Mouse (Mus musculus) myocyte (in vitro differentiated cells): ENCODE results near the gene Rpa1. TPM values are rescaled to one million over a fixed set of nuclear protein-coding genes. Genes with fewer than 3 reads are reported as not detected.
"Not testable (repeated sequence)": the region's sequence is repeated elsewhere in the genome, so short reads cannot be mapped to it uniquely, and the experiment has no call there.

ENCODE experiments used
- H3K27me3 ChIP-seq: one replicate; pipeline ENCODE4 v1.6.1; 2011; ENCODE audit not compliant: control insufficient read depth, insufficient read depth, insufficient read length
- H3K36me3 ChIP-seq: one replicate; pipeline ENCODE4 v1.6.1; 2011; ENCODE audit not compliant: control insufficient read depth, insufficient read depth
- H3K4me2 ChIP-seq: one replicate; pipeline ENCODE4 v1.6.1; 2011; ENCODE audit warnings: low read depth, control low read depth
- H3K4me3 ChIP-seq: one replicate; pipeline ENCODE4 v1.5.1; 2011; ENCODE audit warnings: mild to moderate bottlenecking, control low read depth, moderate library complexity
- H3K79me2 ChIP-seq: one replicate; pipeline ENCODE4 v1.6.1; 2011; ENCODE audit not compliant: control insufficient read depth, insufficient read depth
- H3ac ChIP-seq: one replicate; pipeline ENCODE4 v1.6.1; 2011; ENCODE audit not compliant: control insufficient read depth, insufficient read length
- CEBPB ChIP-seq: IDR thresholded peaks from 2 replicates; pipeline ENCODE4 v1.6.1; 2011; ENCODE audit warnings: mild to moderate bottlenecking, moderate library complexity; ENCODE audit not compliant: poor library complexity, insufficient read depth, severe bottlenecking
- E2F4 ChIP-seq: IDR thresholded peaks from one replicate; pipeline ENCODE4 v1.6.1; 2011; ENCODE audit warnings: mild to moderate bottlenecking, control low read depth, moderate library complexity; ENCODE audit not compliant: insufficient read depth
- MAX ChIP-seq: IDR thresholded peaks from one replicate; pipeline ENCODE4 v1.6.1; 2011; ENCODE audit warnings: low read depth, mild to moderate bottlenecking, control low read depth
- MYOD1 ChIP-seq, 3 experiments: IDR thresholded peaks; one replicate each; pipeline ENCODE4 v1.6.1; 2011; ENCODE audit warnings: control low read depth in 2 of 3, low read depth in 2 of 3, mild to moderate bottlenecking in 2 of 3, moderate library complexity in 1 of 3; ENCODE audit not compliant: insufficient read length in 2 of 3, control insufficient read depth in 1 of 3
- MYOG ChIP-seq, 3 experiments: IDR thresholded peaks; one replicate each; pipeline ENCODE4 v1.6.1; 2011; ENCODE audit warnings: control low read depth in 2 of 3, low read depth in 2 of 3, mild to moderate bottlenecking in 2 of 3; ENCODE audit not compliant: insufficient read length in 2 of 3, control insufficient read depth in 1 of 3, insufficient read depth in 1 of 3
- POLR2A ChIP-seq: IDR thresholded peaks from one replicate; pipeline ENCODE4 v1.6.1; 2011; ENCODE audit warnings: low read depth, mild to moderate bottlenecking, control low read depth, moderate library complexity; ENCODE audit not compliant: insufficient read length
- POLR2AphosphoS2 ChIP-seq: IDR thresholded peaks from one replicate; pipeline ENCODE4 v1.6.1; 2011; ENCODE audit warnings: low read depth, control low read depth; ENCODE audit not compliant: insufficient read length
- REST ChIP-seq: IDR thresholded peaks from one replicate; pipeline ENCODE4 v1.6.1; 2011; ENCODE audit warnings: mild to moderate bottlenecking, control low read depth, moderate library complexity; ENCODE audit not compliant: insufficient read depth, insufficient read length
- SRF ChIP-seq: IDR thresholded peaks from one replicate; pipeline ENCODE4 v1.6.1; 2011; ENCODE audit warnings: low read depth; ENCODE audit not compliant: control insufficient read depth, insufficient read length
- TCF12 ChIP-seq: IDR thresholded peaks from one replicate; pipeline ENCODE4 v1.6.1; 2011; ENCODE audit warnings: mild to moderate bottlenecking, control low read depth; ENCODE audit not compliant: poor library complexity, insufficient read depth, severe bottlenecking
- TCF3 ChIP-seq: IDR thresholded peaks from one replicate; pipeline ENCODE4 v1.6.1; 2011; ENCODE audit warnings: low read depth, control low read depth; ENCODE audit not compliant: insufficient read length
- USF1 ChIP-seq: IDR thresholded peaks from one replicate; pipeline ENCODE4 v1.6.1; 2011; ENCODE audit warnings: low read depth, mild to moderate bottlenecking, control low read depth, moderate library complexity
- polyA plus RNA-seq: library from polyadenylated mRNA; unstranded; fragments of >200 nt; fragmentation: generic; extraction: Trizol; gene quantifications from one replicate; pipeline ENCODE4 v1.2.1, GENCODE M21; 2012; ENCODE audit warnings: missing spikeins

The Rpa1 gene
- polyA plus RNA-seq, 1 experiment: 63.4 TPM

DNA sequence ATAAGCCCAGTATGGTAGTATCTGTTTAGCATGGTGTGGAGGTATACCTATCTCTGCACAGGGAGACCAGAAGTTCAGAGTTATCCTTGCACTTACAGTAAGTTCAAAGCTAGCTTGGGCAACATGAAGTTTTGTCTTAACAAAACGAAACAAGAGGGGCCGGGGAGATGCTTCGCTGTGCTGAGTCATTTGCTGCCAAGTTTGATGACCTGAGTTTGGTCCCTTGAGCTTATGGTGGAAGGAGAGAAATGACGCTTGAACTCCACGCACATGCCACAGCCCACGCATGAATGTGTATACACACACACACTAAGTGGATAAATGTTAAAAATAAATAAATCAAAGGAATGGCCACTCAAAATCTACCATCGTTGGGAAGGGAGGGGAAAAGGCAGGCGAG is 59.6 kb downstream of the Rpa1 start:
- Histone ChIP-seq H3K36me3 (no peaks in the 10 kb centered on the region), H3ac (no peak overlapping the region), H3K4me3 (no peak overlapping the region), H3K79me2 (no peaks in the 10 kb centered on the region), H3K4me2 (no peak overlapping the region), H3K27me3 (peaks cover under 1% of the 10 kb centered on the region)
- no peak for TF ChIP-seq MYOG (IDR thresholded peaks at IDR 0.05; ENCODE audit: control insufficient read depth in 1 of 3, insufficient read depth in 1 of 3, insufficient read length in 2 of 3, low read depth in 2 of 3)
- TF ChIP-seq REST: no peak
- TF ChIP-seq E2F4: no peak
- no peak for TF ChIP-seq POLR2A
- TF ChIP-seq POLR2AphosphoS2: no peak
- no peak for TF ChIP-seq SRF
- TF ChIP-seq MAX: no peak
- no peak for TF ChIP-seq CEBPB
- no peak for TF ChIP-seq TCF3
- TF ChIP-seq TCF12: no peak
- TF ChIP-seq USF1: no peak
- no peak for TF ChIP-seq MYOD1 (IDR thresholded peaks at IDR 0.05; ENCODE audit: control insufficient read depth in 1 of 3, insufficient read length in 2 of 3, low read depth in 2 of 3)

DNA sequence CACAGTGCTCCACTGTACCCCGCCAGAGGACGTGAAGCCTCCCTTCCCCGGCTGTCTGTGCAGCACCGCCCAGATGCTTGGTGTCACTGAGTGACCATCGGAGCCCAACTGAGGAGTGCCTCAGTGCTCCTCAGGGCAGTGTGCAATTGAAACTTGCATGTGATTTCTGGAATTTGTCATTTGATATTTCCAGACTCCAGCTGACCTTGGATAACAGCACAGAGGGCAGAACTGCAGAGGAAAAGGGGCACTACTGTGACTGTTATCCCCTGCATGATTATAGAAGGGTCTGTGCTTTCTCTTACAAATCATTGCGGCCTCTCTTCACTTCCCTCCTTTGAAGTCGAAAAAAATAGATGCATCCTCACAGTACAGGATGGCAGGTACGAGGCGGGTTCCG is 60.2 kb downstream of the Rpa1 start:
- Histone ChIP-seq H3K27me3 (peaks cover 6% of the 10 kb centered on the region), H3K36me3 (no peaks in the 10 kb centered on the region), H3K4me3 (no peak overlapping the region), H3K79me2 (no peaks in the 10 kb centered on the region), H3K4me2 (no peak overlapping the region), H3ac (no peak overlapping the region)
- no peak for TF ChIP-seq MYOG (IDR thresholded peaks at IDR 0.05; ENCODE audit: control insufficient read depth in 1 of 3, insufficient read depth in 1 of 3, insufficient read length in 2 of 3, low read depth in 2 of 3)

DNA sequence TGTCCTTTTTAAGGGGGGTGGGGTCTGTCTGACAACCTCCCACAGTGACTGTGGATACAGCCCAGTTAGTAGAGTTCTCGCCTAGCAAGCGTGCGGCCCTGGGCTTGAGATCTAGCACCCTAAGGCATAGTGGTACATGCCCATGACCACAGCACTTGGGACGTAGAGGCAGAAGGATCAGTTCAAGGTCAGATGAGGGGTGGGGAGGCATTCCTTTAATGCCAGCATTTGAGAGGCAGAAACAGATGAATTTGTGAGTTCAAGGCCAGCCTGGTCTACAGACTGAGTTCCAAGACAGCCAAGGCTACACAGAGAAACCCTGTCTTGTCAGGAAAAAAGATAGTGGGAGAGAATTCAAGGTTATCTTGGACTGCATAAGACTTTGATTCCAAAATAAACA is 61.3 kb downstream of the Rpa1 start:
- H3ac ChIP-seq: no peak overlapping the region
- H3K4me3 ChIP-seq: no peak overlapping the region
- no peaks in the 10 kb centered on the region for H3K36me3 ChIP-seq
- no peak overlapping the region for H3K4me2 ChIP-seq
- H3K79me2 ChIP-seq: no peaks in the 10 kb centered on the region
- TF ChIP-seq E2F4: no peak
- TF ChIP-seq MYOG (IDR thresholded peaks at IDR 0.05; ENCODE audit: control insufficient read depth in 1 of 3, insufficient read depth in 1 of 3, insufficient read length in 2 of 3, low read depth in 2 of 3): no peak
- no peak for TF ChIP-seq POLR2AphosphoS2
- TF ChIP-seq POLR2A: no peak
- no peak for TF ChIP-seq TCF12
- no peak for TF ChIP-seq SRF
- no peak for TF ChIP-seq REST
- no peak for TF ChIP-seq USF1
- TF ChIP-seq MYOD1 (IDR thresholded peaks at IDR 0.05; ENCODE audit: control insufficient read depth in 1 of 3, insufficient read length in 2 of 3, low read depth in 2 of 3): no peak
- TF ChIP-seq MAX: no peak
- no peak for TF ChIP-seq TCF3
- TF ChIP-seq CEBPB: no peak
- peaks cover 12% of the 10 kb centered on the region for H3K27me3 ChIP-seq

DNA sequence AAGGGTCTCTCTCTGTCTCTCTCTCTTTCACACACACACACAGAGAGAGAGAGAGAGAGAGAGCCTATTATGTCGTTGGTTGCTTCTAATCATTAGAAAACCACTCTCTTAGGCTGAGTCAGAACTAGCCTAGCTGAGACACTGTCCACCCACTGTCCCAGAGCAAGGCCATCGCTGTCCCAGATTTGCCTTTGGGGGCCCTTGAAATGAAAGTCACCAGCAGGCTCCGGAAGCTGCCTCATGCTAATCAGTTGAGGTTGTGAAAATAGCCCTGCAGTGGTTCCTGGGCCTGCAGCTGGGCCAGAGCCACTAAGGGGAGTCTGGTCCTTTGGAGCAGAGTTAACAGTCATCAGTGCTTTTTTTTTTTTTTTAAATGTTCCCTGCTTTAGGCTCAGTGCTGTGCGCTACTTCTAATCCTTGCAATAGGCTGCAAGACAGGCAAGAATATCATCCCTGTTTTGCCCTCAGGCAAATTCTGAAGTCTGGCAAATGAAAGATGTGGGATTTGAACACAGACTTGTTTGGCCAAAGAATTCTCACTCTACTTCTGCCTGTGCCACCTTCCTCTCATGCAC is 62.1 kb downstream of the Rpa1 start:
- TF ChIP-seq POLR2A: no peak
- TF ChIP-seq MYOD1 (IDR thresholded peaks at IDR 0.05; ENCODE audit: control insufficient read depth in 1 of 3, insufficient read length in 2 of 3, low read depth in 2 of 3): no peak
- TF ChIP-seq REST: no peak
- no peak for TF ChIP-seq POLR2AphosphoS2
- no peak for TF ChIP-seq CEBPB
- TF ChIP-seq TCF12: no peak
- no peak for TF ChIP-seq SRF
- TF ChIP-seq E2F4: no peak
- no peak for TF ChIP-seq USF1
- no peak for TF ChIP-seq MAX
- no peak for TF ChIP-seq TCF3
- no peak for TF ChIP-seq MYOG (IDR thresholded peaks at IDR 0.05; ENCODE audit: control insufficient read depth in 1 of 3, insufficient read depth in 1 of 3, insufficient read length in 2 of 3, low read depth in 2 of 3)
- no peaks in the 10 kb centered on the region for H3K36me3 ChIP-seq
- H3K27me3 ChIP-seq: peaks cover 19% of the 10 kb centered on the region
- no peaks in the 10 kb centered on the region for H3K79me2 ChIP-seq
- no peak overlapping the region for H3K4me3 ChIP-seq
- no peak overlapping the region for H3ac ChIP-seq
- no peak overlapping the region for H3K4me2 ChIP-seq

DNA sequence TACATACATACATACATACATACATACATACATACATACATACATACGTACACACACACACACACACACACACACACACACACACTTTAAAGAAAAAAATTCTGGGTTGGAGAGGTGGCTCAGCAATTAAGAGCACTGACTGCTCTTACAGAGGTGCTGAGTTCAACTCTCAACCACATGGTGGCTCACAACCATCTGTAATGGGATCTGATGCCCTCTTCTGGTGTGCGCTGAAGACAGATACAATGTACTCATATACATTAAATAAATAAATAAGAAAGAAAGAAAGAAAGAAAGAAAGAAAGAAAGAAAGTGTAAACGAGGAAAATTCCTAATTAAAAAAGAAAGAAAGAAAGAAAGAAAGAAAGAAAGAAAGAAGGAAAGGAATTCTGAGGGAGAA is 64.3 kb downstream of the Rpa1 start:
- H3K4me2 ChIP-seq, H3K36me3 ChIP-seq, H3K79me2 ChIP-seq, H3K4me3 ChIP-seq, H3ac ChIP-seq: not testable (repeated sequence)
- peaks cover 33% of the 10 kb centered on the region for H3K27me3 ChIP-seq
